Mouse (Mus musculus) testis, postnatal 10 days (tissue): ENCODE results near the gene Aftph.

Experiments
- DNase-seq: peaks from one replicate; pipeline ENCODE4 v3.0.0; 2021; ENCODE audit warnings: low spot score

The Aftph gene

GRCm38 (mm10) chr11:20728044-20728443, 13.3 kb downstream of the Aftph start:
- no peak for DNase-seq

- DNase-seq, result no peak
Measured at GRCm38 (mm10) chr11:20723572-20723971, 17.8 kb downstream of the Aftph start.

- DNase-seq, result no peak
Measured at GRCm38 (mm10) chr11:20712068-20712671, 29.2 kb downstream of the Aftph start.

GRCm38 (mm10) chr11:20691000-20691399, 50.4 kb downstream of the Aftph start:
- DNase-seq, result peak; percentile 74

GRCm38 (mm10) chr11:20681679-20682078, 59.7 kb downstream of the Aftph start:
- no peak for DNase-seq

GRCm38 (mm10) chr11:20680781-20681180, 60.6 kb downstream of the Aftph start:
- DNase-seq, result no peak

- DNase-seq, result no peak
Measured at GRCm38 (mm10) chr11:20679396-20679795, 62.0 kb downstream of the Aftph start.

- DNase-seq, result no peak
Measured at GRCm38 (mm10) chr11:20672513-20672912, 68.9 kb downstream of the Aftph start.

- DNase-seq, result no peak
Measured at GRCm38 (mm10) chr11:20671789-20672392, 69.5 kb downstream of the Aftph start.

GRCm38 (mm10) chr11:20664878-20665277, 76.5 kb downstream of the Aftph start:
- no peak for DNase-seq

- no peak for DNase-seq
Measured at GRCm38 (mm10) chr11:20663580-20664198, 77.7 kb downstream of the Aftph start.

- DNase-seq, result no peak
Measured at GRCm38 (mm10) chr11:20662811-20663210, 78.6 kb downstream of the Aftph start.

- DNase-seq, result peak; percentile 62
Measured at GRCm38 (mm10) chr11:20661652-20662051, 79.7 kb downstream of the Aftph start.

- no peak for DNase-seq
Measured at GRCm38 (mm10) chr11:20660111-20661097, 81.0 kb downstream of the Aftph start.

- DNase-seq, result peak; percentile 61
Measured at GRCm38 (mm10) chr11:20659094-20659493, 82.3 kb downstream of the Aftph start.

- no peak for DNase-seq
Measured at GRCm38 (mm10) chr11:20656711-20657057, 84.7 kb downstream of the Aftph start.

GRCm38 (mm10) chr11:20655795-20656710, 85.3 kb downstream of the Aftph start:
- DNase-seq, result peak; percentile 73

- no peak for DNase-seq
Measured at GRCm38 (mm10) chr11:20651166-20651565, 90.2 kb downstream of the Aftph start.

- DNase-seq, result no peak
Measured at GRCm38 (mm10) chr11:20650006-20650639, 91.3 kb downstream of the Aftph start.

- DNase-seq, result no peak
Measured at GRCm38 (mm10) chr11:20649477-20649876, 91.9 kb downstream of the Aftph start.
